Mouse (Mus musculus) ES-E14 (cell line): Measurements from ENCODE around the gene Sirt1. TPM values are rescaled to one million over a fixed set of nuclear protein-coding genes. Genes with fewer than 3 reads are reported as not detected.
A peak's percentile ranks its signal among the peaks of the same experiment; 100 is the strongest.
"Not testable (repeated sequence)": the region's sequence is repeated elsewhere in the genome, so short reads cannot be mapped to it uniquely, and the experiment has no call there.

Source experiments
- DNase-seq: peaks from one replicate; pipeline ENCODE4 v3.0.0-alpha.2; 2013; ENCODE audit warnings: low read depth, low spot score
- H3K27ac ChIP-seq: 2 replicates; pipeline ENCODE4 v1.5.1; 2012; ENCODE audit warnings: low read depth, mild to moderate bottlenecking, low read length, moderate library complexity, mixed read lengths; ENCODE audit not compliant: poor library complexity, insufficient read depth, severe bottlenecking
- H3K36me3 ChIP-seq: 2 replicates; pipeline ENCODE4 v1.6.1; 2012; ENCODE audit warnings: mild to moderate bottlenecking, low read length, moderate library complexity, mixed read lengths; ENCODE audit not compliant: control insufficient read depth, poor library complexity, insufficient read depth, severe bottlenecking
- H3K4me1 ChIP-seq, 2 experiments: fragments of 150-350 bp in 1 of 2; sonication (generic) in 1 of 2; 2 replicates each; pipeline ENCODE4 v1.6.1; 2012; ENCODE audit warnings: low read length in 2 of 2, mild to moderate bottlenecking in 1 of 2, mixed read lengths in 1 of 2; ENCODE audit not compliant: control insufficient read depth in 2 of 2, insufficient read depth in 2 of 2, poor library complexity in 1 of 2
- H3K4me3 ChIP-seq, 2 experiments: fragments of 150-350 bp in 1 of 2; sonication (generic) in 1 of 2; 2 replicates each; pipeline ENCODE4 v1.5.1; 2012; ENCODE audit warnings: low read length in 2 of 2, low read depth in 1 of 2, mild to moderate bottlenecking in 1 of 2, mixed read lengths in 1 of 2; ENCODE audit not compliant: insufficient read depth in 1 of 2, poor library complexity in 1 of 2, severe bottlenecking in 1 of 2
- H3K9ac ChIP-seq: 2 replicates; pipeline ENCODE4 v1.6.1; 2012; ENCODE audit warnings: low read depth, mild to moderate bottlenecking, low read length, mixed read lengths; ENCODE audit not compliant: poor library complexity, insufficient read depth, severe bottlenecking
- H3K9me3 ChIP-seq: fragments of 150-350 bp; sonication (generic); 2 replicates; pipeline ENCODE4 v1.6.1; 2012; ENCODE audit warnings: low read depth, mild to moderate bottlenecking, low read length; ENCODE audit not compliant: control insufficient read depth, insufficient read depth
- CHD2 ChIP-seq: IDR thresholded peaks from 2 replicates; pipeline ENCODE4 v1.6.1; 2014; ENCODE audit warnings: mild to moderate bottlenecking, low read depth, low read length, inconsistent platforms
- HCFC1 ChIP-seq: IDR thresholded peaks from 2 replicates; pipeline ENCODE4 v1.6.1; 2012; ENCODE audit warnings: low read length, inconsistent platforms, borderline replicate concordance; ENCODE audit not compliant: insufficient read depth
- MAFK ChIP-seq: IDR thresholded peaks from 2 replicates; pipeline ENCODE4 v1.6.1; 2014; ENCODE audit warnings: mild to moderate bottlenecking, low read depth, low read length, inconsistent platforms; ENCODE audit not compliant: insufficient read depth
- ZC3H11A ChIP-seq: IDR thresholded peaks from 2 replicates; pipeline ENCODE4 v1.6.1; 2012; ENCODE audit warnings: low read depth, mild to moderate bottlenecking, inconsistent platforms, low read length, borderline replicate concordance
- ZNF384 ChIP-seq: IDR thresholded peaks from 2 replicates; pipeline ENCODE4 v1.6.1; 2012; ENCODE audit warnings: low read depth, low read length, inconsistent platforms
- in situ Hi-C, 2 experiments: fragments of 600-800 bp; cut with MboI; formaldehyde crosslinking; loops; one replicate each; pipeline ENCODE4 v1.15.1; 2025; ENCODE audit warnings: low sequenced_read_pairs in 2 of 2, inconsistent platforms in 1 of 2; ENCODE audit not compliant: unreplicated experiment in 2 of 2
- total RNA-seq: library from RNA; depleted of rRNA; stranded (reverse); fragments of 300-350 nt; gene quantifications from 2 replicates; pipeline ENCODE4 v1.2.3, GENCODE M21; 2012

Sirt1 gene
- total RNA-seq, 1 experiment: 34.5 TPM

- Histone ChIP-seq H3K9ac (peak overlapping the region; percentile 51; the same call in 1 of the 2 replicates), H3K36me3 (no peaks in the 10 kb centered on the region), H3K4me1 (peaks cover 0 to 15% of the 10 kb centered on the region in 2 experiments; a peak in 2 of 4 replicates), H3K4me3 (peak overlapping the region; percentile 50 to 69), H3K27ac (peak overlapping the region; percentile 84; the same call in 1 of the 2 replicates), H3K9me3 (no peaks in the 10 kb centered on the region)
- peak; percentile 49 for DNase-seq
- in situ Hi-C loops: no loop called here
- TF ChIP-seq HCFC1: no peak
- TF ChIP-seq CHD2: 0 out of 2 replicates have a peak, but pooled peaks have one; percentile 30
Observed at GRCm38 (mm10) chr10:63365918-63366455, 15.5 kb downstream of the Sirt1 start.

- Histone ChIP-seq H3K4me3 (no peak overlapping the region), H3K4me1 (peaks cover 0 to 8% of the 10 kb centered on the region in 2 experiments; a peak in 2 of 4 replicates), H3K9ac (no peak overlapping the region), H3K36me3 (no peaks in the 10 kb centered on the region), H3K9me3 (peaks cover 5% of the 10 kb centered on the region; the same call in 1 of the 2 replicates), H3K27ac (peak overlapping the region; percentile 85; the same call in 1 of the 2 replicates)
- no peak for TF ChIP-seq MAFK
- TF ChIP-seq ZC3H11A: no peak
- no peak for TF ChIP-seq ZNF384
- no peak for TF ChIP-seq CHD2
- no peak for TF ChIP-seq HCFC1
- in situ Hi-C loops: no loop called here
- peak; percentile 60 for DNase-seq
Observed at GRCm38 (mm10) chr10:63360502-63360901, 21.0 kb downstream of the Sirt1 start.

DNA sequence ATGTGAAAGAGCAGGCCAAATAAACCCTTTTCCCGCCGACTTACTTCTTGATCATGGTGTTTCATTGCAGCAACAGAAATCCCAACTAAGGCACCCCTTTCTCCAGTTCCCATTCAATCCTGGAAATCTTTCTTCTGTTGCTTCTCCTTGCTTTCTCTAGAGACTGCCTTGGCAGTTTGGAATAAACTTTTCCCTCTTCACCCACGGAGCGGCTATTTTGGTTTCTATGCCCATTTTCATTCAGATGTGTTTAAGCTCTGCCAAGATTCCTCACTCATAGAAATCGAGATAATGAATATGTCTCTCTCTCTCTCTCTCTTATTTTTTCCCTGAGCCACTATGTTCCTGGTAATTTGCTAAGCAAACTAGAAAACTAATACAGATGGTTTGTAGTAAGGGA, 29.4 kb downstream of the Sirt1 start:
- TF ChIP-seq HCFC1 (no peak), MAFK (no peak), CHD2 (no peak), ZC3H11A (no peak), ZNF384 (no peak)
- Histone ChIP-seq H3K9ac (no peak overlapping the region), H3K27ac (no peak overlapping the region), H3K4me1 (no peaks in the 10 kb centered on the region), H3K36me3 (no peaks in the 10 kb centered on the region), H3K9me3 (no peaks in the 10 kb centered on the region), H3K4me3 (no peak overlapping the region)
- in situ Hi-C loops: no loop called here
- DNase-seq: no peak

DNA sequence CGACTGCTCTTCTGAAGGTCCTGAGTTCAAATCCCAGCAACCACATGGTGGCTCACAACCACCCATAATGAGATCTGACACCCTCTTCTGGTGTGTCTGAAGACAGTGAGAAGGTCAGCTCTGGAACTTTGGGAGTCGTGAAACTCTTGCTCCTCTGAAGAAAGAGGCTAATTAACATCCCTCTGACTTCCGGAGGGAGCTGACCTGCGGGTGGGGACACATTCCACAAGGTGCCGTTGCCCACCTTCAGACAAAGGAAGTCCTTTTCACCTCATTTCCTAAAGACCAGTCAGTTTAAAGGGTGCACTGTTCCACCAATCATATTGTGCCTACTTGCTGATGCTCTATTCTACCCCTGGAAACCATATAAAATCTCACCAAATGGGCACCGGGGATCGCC, 30.4 kb downstream of the Sirt1 start:
- not testable (repeated sequence) for H3K9ac ChIP-seq, DNase-seq

DNA sequence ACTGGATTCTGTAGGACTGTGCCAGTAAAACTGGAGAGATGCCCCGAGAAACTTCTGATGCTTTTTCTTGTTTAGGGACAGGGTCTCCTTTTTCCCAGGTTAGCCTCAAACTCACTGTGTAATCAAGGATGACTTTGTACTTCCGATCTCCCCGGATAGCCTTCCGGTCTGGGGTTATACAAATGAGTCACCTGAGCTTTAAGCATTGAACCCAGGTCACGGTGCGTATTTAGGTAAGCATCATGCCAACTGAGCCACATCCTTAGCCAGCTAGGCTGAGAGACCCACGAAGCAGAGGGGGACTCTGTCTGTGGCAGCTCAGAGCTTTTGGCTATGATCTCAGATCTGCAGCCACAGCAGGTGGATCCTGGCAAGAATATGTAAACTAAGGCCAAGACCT, 30.8 kb downstream of the Sirt1 start:
- no peaks in the 10 kb centered on the region for H3K36me3 ChIP-seq
- no peak for TF ChIP-seq CHD2
- no peak for TF ChIP-seq ZNF384
- TF ChIP-seq HCFC1: no peak
- TF ChIP-seq ZC3H11A: no peak
- no peak for TF ChIP-seq MAFK
- no peaks in the 10 kb centered on the region for H3K4me1 ChIP-seq
- no peak overlapping the region for H3K9ac ChIP-seq
- in situ Hi-C loops: no loop called here
- H3K4me3 ChIP-seq: no peak overlapping the region
- no peak overlapping the region for H3K27ac ChIP-seq
- no peaks in the 10 kb centered on the region for H3K9me3 ChIP-seq
- no peak for DNase-seq

More for the DNA sequence above, 30.4 kb downstream of the Sirt1 start:
- H3K9me3 ChIP-seq, H3K4me1 ChIP-seq, H3K4me3 ChIP-seq, H3K36me3 ChIP-seq, in situ Hi-C loops, H3K27ac ChIP-seq: not testable (repeated sequence)
